Mouse (Mus musculus): Measurements from ENCODE around the gene Rab4b. TPM values are rescaled to one million over a fixed set of nuclear protein-coding genes. Genes with fewer than 3 reads are reported as not detected.

The Rab4b gene
- polyA plus RNA-seq, 1 experiment from 2014 or later, result 88.3 TPM

GRCm38 (mm10) chr7:27153205-27153764 is 25.4 kb downstream of the Rab4b start, which contains the start of gene Cyp2t4:
Gene Cyp2t4, plus strand, starts transcription at chr7:27153714.
- peaks cover 12% of the 10 kb centered on the region for H3K36me3 ChIP-seq (ENCODE audit: control insufficient read depth, insufficient read depth)
- no peak within 1 kb of the TSS for H3K9ac ChIP-seq (replicated peaks; ENCODE audit: low read depth, low read length)
- H3K27ac ChIP-seq (ENCODE audit: low read length), result no peak within 1 kb of the TSS
- H3K4me3 ChIP-seq (replicated peaks; ENCODE audit: low read length), result no peak within 1 kb of the TSS
- no peaks in the 10 kb centered on the region for H3K9me3 ChIP-seq (ENCODE audit: control insufficient read depth, low read length)
- H3K4me1 ChIP-seq (replicated peaks; ENCODE audit: control insufficient read depth, insufficient read depth, low read length), result no peaks in the 10 kb centered on the region
- no peak within 1 kb of the TSS for H3K4me2 ChIP-seq (ENCODE audit: low read length)
- no peaks in the 10 kb centered on the region for H3K27me3 ChIP-seq (replicated peaks; ENCODE audit: control insufficient read depth, insufficient read depth, low read length)
- no peak for ATAC-seq
- WGBS, result 65% methylated on average over 10 of the region's 10 CpGs

- 66% methylated on average over 8 of the region's 8 CpGs for WGBS
- ATAC-seq, result no peak
- Histone ChIP-seq H3K27ac (ENCODE audit: low read length) (no peak overlapping the region), H3K27me3 (replicated peaks; ENCODE audit: control insufficient read depth, insufficient read depth, low read length) (no peaks in the 10 kb centered on the region), H3K4me2 (ENCODE audit: low read length) (no peak overlapping the region), H3K4me3 (replicated peaks; ENCODE audit: low read length) (no peak overlapping the region), H3K9ac (replicated peaks; ENCODE audit: low read depth, low read length) (no peak overlapping the region), H3K9me3 (ENCODE audit: control insufficient read depth, low read length) (no peaks in the 10 kb centered on the region), H3K4me1 (replicated peaks; ENCODE audit: control insufficient read depth, insufficient read depth, low read length) (no peaks in the 10 kb centered on the region), H3K36me3 (ENCODE audit: control insufficient read depth, insufficient read depth) (no peaks in the 10 kb centered on the region)
Measured at GRCm38 (mm10) chr7:27136410-27136996, 42.2 kb downstream of the Rab4b start.

GRCm38 (mm10) chr7:27133757-27134156 is 44.9 kb downstream of the Rab4b start:
- Histone ChIP-seq H3K36me3 (ENCODE audit: control insufficient read depth, insufficient read depth) (no peaks in the 10 kb centered on the region), H3K9ac (replicated peaks; ENCODE audit: low read depth, low read length) (no peak overlapping the region), H3K4me3 (replicated peaks; ENCODE audit: low read length) (no peak overlapping the region), H3K9me3 (ENCODE audit: control insufficient read depth, low read length) (no peaks in the 10 kb centered on the region), H3K27me3 (replicated peaks; ENCODE audit: control insufficient read depth, insufficient read depth, low read length) (no peaks in the 10 kb centered on the region), H3K4me1 (replicated peaks; ENCODE audit: control insufficient read depth, insufficient read depth, low read length) (no peaks in the 10 kb centered on the region), H3K27ac (ENCODE audit: low read length) (no peak overlapping the region), H3K4me2 (ENCODE audit: low read length) (no peak overlapping the region)
- no peak for ATAC-seq
- WGBS, result 80% methylated on average over 4 of the region's 4 CpGs

DNA sequence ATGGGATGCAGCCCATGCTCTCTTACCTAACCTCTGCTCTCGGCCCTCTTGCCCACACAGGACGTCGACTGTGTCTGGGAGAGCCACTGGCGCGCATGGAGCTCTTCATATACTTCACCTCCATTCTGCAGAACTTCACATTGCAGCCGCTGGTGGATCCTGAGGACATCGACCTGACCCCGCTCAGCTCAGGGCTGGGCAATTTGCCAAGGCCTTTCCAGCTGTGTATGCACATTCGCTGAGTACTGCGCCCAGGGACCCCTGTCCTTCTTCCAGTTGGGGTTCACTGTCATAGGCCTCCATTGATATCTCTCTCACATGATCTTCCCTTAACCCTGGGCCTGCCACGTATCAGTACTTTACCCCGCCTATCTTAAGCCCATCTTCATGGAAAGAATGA is 45.5 kb downstream of the Rab4b start:
- ATAC-seq, result no peak
- Histone ChIP-seq H3K4me3 (replicated peaks; ENCODE audit: low read length) (no peak overlapping the region), H3K9me3 (ENCODE audit: control insufficient read depth, low read length) (no peaks in the 10 kb centered on the region), H3K36me3 (ENCODE audit: control insufficient read depth, insufficient read depth) (no peaks in the 10 kb centered on the region), H3K27ac (ENCODE audit: low read length) (no peak overlapping the region), H3K9ac (replicated peaks; ENCODE audit: low read depth, low read length) (no peak overlapping the region), H3K4me1 (replicated peaks; ENCODE audit: control insufficient read depth, insufficient read depth, low read length) (no peaks in the 10 kb centered on the region), H3K4me2 (ENCODE audit: low read length) (no peak overlapping the region), H3K27me3 (replicated peaks; ENCODE audit: control insufficient read depth, insufficient read depth, low read length) (no peaks in the 10 kb centered on the region)
- WGBS, result 70% methylated on average over 12 of the region's 12 CpGs

DNA sequence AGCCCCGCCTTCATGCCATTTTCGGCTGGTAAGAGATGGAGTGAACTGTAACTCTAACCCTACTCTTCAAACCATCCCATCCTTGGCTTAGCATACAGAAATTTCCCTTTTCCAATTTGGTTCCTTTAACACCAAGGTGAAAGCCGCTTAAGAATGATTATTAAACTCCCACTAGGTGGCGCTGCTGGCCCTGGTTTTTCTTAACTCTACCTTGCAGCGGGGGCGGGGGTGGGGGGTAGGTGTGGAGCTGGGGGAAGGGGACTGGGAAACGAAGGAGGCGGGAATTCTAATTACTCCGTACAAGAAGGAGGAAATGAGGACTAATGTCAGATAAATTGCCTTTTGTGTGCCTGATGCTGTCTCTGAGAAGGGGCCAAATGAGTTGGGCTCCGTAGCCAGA is 46.1 kb downstream of the Rab4b start:
- no peaks in the 10 kb centered on the region for H3K27me3 ChIP-seq (replicated peaks; ENCODE audit: control insufficient read depth, insufficient read depth, low read length)
- no peaks in the 10 kb centered on the region for H3K4me1 ChIP-seq (replicated peaks; ENCODE audit: control insufficient read depth, insufficient read depth, low read length)
- ATAC-seq, result no peak
- no peak overlapping the region for H3K4me3 ChIP-seq (replicated peaks; ENCODE audit: low read length)
- no peaks in the 10 kb centered on the region for H3K9me3 ChIP-seq (ENCODE audit: control insufficient read depth, low read length)
- H3K9ac ChIP-seq (replicated peaks; ENCODE audit: low read depth, low read length), result no peak overlapping the region
- H3K36me3 ChIP-seq (ENCODE audit: control insufficient read depth, insufficient read depth), result no peaks in the 10 kb centered on the region
- H3K27ac ChIP-seq (ENCODE audit: low read length), result no peak overlapping the region
- 14% methylated on average over 10 of the region's 10 CpGs for WGBS
- H3K4me2 ChIP-seq (ENCODE audit: low read length), result no peak overlapping the region

DNA sequence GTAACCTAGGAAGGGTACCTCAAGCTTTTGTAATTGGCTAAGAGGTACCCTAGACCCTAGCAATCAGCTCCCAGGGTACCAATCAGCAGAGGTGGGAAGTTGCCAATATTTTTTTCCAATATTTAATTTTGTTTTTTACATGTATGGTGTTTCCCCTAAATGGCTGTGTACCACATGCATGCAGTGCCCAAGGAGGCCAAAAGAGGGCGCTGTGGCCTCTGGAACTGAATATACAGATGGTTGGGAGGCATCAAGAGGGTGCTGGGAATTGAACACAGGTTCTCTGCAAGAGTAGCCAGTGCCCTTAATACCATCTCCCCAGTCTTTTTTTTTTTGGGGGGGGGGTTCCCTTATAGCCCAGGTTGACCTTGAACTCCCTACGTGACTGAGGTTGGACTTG is 47.3 kb downstream of the Rab4b start:
- H3K4me1 ChIP-seq (replicated peaks; ENCODE audit: control insufficient read depth, insufficient read depth, low read length), result no peaks in the 10 kb centered on the region
- H3K4me3 ChIP-seq (replicated peaks; ENCODE audit: low read length), result no peak overlapping the region
- no peak overlapping the region for H3K4me2 ChIP-seq (ENCODE audit: low read length)
- H3K9ac ChIP-seq (replicated peaks; ENCODE audit: low read depth, low read length), result no peak overlapping the region
- H3K27me3 ChIP-seq (replicated peaks; ENCODE audit: control insufficient read depth, insufficient read depth, low read length), result no peaks in the 10 kb centered on the region
- H3K36me3 ChIP-seq (ENCODE audit: control insufficient read depth, insufficient read depth), result no peaks in the 10 kb centered on the region
- H3K27ac ChIP-seq (ENCODE audit: low read length), result no peak overlapping the region
- ATAC-seq, result no peak
- H3K9me3 ChIP-seq (ENCODE audit: control insufficient read depth, low read length), result no peaks in the 10 kb centered on the region
- 54% methylated on average over 2 of the region's 2 CpGs for WGBS

DNA sequence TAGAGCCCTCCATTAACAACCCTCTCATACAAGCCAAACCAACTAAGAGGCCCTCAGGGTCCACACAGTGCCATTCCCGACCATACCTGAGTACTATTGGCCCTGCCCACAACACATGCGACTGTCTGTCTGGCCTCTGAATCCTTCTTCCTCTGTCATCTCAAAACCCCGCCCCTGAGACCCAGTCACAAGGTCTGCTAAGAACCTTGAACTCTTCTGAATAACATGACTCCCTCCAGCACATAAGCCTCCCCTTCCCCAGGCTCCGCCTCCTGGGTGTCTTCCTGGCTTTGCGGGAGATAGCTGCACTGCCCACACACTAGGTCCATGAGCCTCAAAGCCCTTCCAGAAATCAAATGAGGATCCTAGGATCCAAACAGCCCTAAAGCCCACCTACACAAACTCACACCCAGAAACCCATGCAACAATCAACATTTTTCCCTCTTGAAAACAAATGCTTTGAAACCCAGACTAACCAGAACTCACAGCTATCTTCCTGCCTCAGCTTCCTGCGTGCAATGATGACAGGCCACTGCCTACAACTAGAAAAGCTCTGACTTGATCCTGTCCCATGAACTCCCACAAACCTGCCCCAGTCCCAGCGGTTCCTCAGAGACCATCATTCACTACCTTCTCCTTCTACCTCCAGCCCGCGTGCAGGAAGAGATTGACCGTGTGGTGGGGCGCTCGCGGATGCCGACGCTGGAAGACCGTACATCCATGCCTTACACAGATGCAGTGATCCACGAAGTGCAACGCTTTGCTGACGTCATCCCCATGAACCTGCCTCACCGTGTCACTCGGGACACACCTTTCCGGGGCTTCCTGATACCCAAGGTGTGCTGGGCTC is 48.0 kb downstream of the Rab4b start:
- H3K27me3 ChIP-seq (replicated peaks; ENCODE audit: control insufficient read depth, insufficient read depth, low read length), result no peaks in the 10 kb centered on the region
- no peaks in the 10 kb centered on the region for H3K4me1 ChIP-seq (replicated peaks; ENCODE audit: control insufficient read depth, insufficient read depth, low read length)
- no peak for ATAC-seq
- H3K9ac ChIP-seq (replicated peaks; ENCODE audit: low read depth, low read length), result no peak overlapping the region
- H3K36me3 ChIP-seq (ENCODE audit: control insufficient read depth, insufficient read depth), result no peaks in the 10 kb centered on the region
- WGBS, result 90% methylated on average over 22 of the region's 22 CpGs
- no peaks in the 10 kb centered on the region for H3K9me3 ChIP-seq (ENCODE audit: control insufficient read depth, low read length)
- H3K27ac ChIP-seq (ENCODE audit: low read length), result no peak overlapping the region
- H3K4me3 ChIP-seq (replicated peaks; ENCODE audit: low read length), result no peak overlapping the region
- no peak overlapping the region for H3K4me2 ChIP-seq (ENCODE audit: low read length)

DNA sequence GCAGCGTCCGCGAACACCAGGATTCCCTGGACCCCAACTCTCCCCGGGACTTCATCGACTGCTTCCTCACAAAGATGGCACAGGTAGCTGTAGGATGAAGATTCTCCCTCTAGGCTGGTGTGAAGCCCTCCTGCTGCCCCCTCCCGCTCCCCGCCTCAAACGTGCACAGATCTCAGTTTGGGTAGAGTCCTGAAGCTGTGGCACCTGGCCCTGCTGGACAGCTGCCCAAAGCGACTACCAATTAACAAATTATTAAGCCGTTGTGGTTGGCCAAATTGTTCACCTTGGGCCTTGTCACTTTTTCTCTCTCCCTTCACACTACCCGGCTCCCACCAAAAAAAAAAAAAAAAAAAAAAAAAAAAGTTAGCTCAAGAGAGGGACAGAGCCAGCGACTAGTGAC is 48.9 kb downstream of the Rab4b start:
- H3K9ac ChIP-seq (replicated peaks; ENCODE audit: low read depth, low read length), result no peak overlapping the region
- 89% methylated on average over 12 of the region's 12 CpGs for WGBS
- no peak overlapping the region for H3K4me2 ChIP-seq (ENCODE audit: low read length)
- no peaks in the 10 kb centered on the region for H3K4me1 ChIP-seq (replicated peaks; ENCODE audit: control insufficient read depth, insufficient read depth, low read length)
- H3K9me3 ChIP-seq (ENCODE audit: control insufficient read depth, low read length), result no peaks in the 10 kb centered on the region
- H3K36me3 ChIP-seq (ENCODE audit: control insufficient read depth, insufficient read depth), result no peaks in the 10 kb centered on the region
- H3K27ac ChIP-seq (ENCODE audit: low read length), result no peak overlapping the region
- no peak overlapping the region for H3K4me3 ChIP-seq (replicated peaks; ENCODE audit: low read length)
- H3K27me3 ChIP-seq (replicated peaks; ENCODE audit: control insufficient read depth, insufficient read depth, low read length), result no peaks in the 10 kb centered on the region
- no peak for ATAC-seq

DNA sequence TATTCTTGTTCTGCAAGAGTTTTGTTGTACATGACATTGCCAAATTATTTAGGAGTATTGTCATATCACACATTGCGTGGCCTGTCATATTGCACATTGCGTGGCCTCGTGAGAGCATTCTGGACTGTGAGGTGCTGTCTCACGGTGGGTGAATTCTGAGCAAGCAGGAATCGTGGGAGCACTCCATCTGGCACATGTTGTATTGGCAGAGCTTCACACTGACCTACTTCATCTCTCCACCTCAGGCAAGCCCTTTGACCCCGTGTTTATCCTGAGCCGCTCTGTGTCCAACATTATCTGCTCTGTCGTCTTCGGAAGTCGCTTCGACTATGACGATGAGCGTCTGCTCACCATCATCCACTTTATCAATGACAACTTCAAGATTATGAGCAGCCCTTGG is 49.8 kb downstream of the Rab4b start:
- no peaks in the 10 kb centered on the region for H3K36me3 ChIP-seq (ENCODE audit: control insufficient read depth, insufficient read depth)
- no peak for ATAC-seq
- no peaks in the 10 kb centered on the region for H3K4me1 ChIP-seq (replicated peaks; ENCODE audit: control insufficient read depth, insufficient read depth, low read length)
- no peaks in the 10 kb centered on the region for H3K9me3 ChIP-seq (ENCODE audit: control insufficient read depth, low read length)
- H3K27ac ChIP-seq (ENCODE audit: low read length), result no peak overlapping the region
- no peaks in the 10 kb centered on the region for H3K27me3 ChIP-seq (replicated peaks; ENCODE audit: control insufficient read depth, insufficient read depth, low read length)
- H3K9ac ChIP-seq (replicated peaks; ENCODE audit: low read depth, low read length), result no peak overlapping the region
- H3K4me2 ChIP-seq (ENCODE audit: low read length), result no peak overlapping the region
- H3K4me3 ChIP-seq (replicated peaks; ENCODE audit: low read length), result no peak overlapping the region
- WGBS, result 95% methylated on average over 13 of the region's 13 CpGs

Data from forebrain, embryonic 16.5 days (tissue).